In the genomic region with DNA sequence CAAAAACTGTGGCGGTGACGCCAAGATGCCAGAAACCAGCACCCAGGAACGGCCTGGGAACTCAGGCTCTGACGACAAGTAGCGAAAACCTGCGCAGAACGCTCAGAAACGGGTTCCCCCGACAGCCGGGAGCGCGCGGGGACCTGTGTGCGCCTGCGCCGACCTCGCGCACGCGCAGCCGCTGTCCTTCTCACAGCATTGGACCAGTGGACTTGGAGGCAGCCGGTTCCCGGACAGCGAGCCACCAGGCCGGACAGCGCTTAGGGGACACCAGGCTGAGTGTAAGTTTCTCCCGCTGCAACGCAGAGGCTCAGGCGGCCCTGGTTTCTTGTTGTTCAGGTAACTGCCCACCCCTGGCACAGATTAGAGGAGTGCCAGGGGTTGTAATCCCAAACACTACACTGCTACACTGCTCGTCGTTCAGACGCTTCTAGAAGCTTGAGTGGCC, we compare ENCODE assay signal across 8 mouse cellular contexts. TPM values are rescaled to one million over a fixed set of nuclear protein-coding genes. Genes with fewer than 3 reads are reported as not detected.
DNase-seq lines count a peak whose midpoint lies in the region; ATAC-seq and TF ChIP-seq lines count a peak whose summit lies in the region.

A gene (plus strand): TSS at position 167 of the 448 bp plus-strand sequence.

- peak within 1 kb of the TSS; percentile 72 for H3K4me2 ChIP-seq in heart, embryonic 12.5 days
- H3K4me2 ChIP-seq in liver, embryonic 12.5 days, result peak within 1 kb of the TSS; percentile 83
- peak within 1 kb of the TSS; percentile 71 for H3K4me2 ChIP-seq in stomach, embryonic 15.5 days

- peak; percentile 97 for DNase-seq in brain, embryonic 14.5 days (ENCODE audit: low read depth)
- DNase-seq in kidney, postnatal 10 days, result peak; percentile 93
- peak; percentile 74 to 78 for DNase-seq in natural killer cell, adult 2 months (ENCODE audit: low spot score in 2 of 2)

- H3K27ac ChIP-seq in heart, embryonic 12.5 days (ENCODE audit: poor library complexity, severe bottlenecking), result peak within 1 kb of the TSS; percentile 85
- peak within 1 kb of the TSS; percentile 80 for H3K27ac ChIP-seq in liver, embryonic 12.5 days
- peak within 1 kb of the TSS; percentile 88 for H3K27ac ChIP-seq in stomach, embryonic 15.5 days

- no peak for TF ChIP-seq CTCF in C2C12 (IDR thresholded peaks at IDR 0.05; ENCODE audit: control insufficient read depth, insufficient read depth, insufficient read length)
- no peak for TF ChIP-seq CTCF in brain, embryonic 14.5 days (IDR thresholded peaks at IDR 0.05; ENCODE audit: borderline replicate concordance, extremely low read depth, insufficient read depth, insufficient read length)

- H3K9ac ChIP-seq in heart, embryonic 12.5 days, result peak within 1 kb of the TSS; percentile 88
- peak within 1 kb of the TSS; percentile 65 for H3K9ac ChIP-seq in liver, embryonic 12.5 days
- H3K9ac ChIP-seq in stomach, embryonic 15.5 days, result peak within 1 kb of the TSS; percentile 69; the same call in 1 of the 2 replicates

- ATAC-seq in heart, embryonic 12.5 days (ENCODE audit: insufficient number of reproducible peaks, low FRiP score), result peak; percentile 86
- ATAC-seq in liver, embryonic 12.5 days, result peak; percentile 72
- ATAC-seq in stomach, embryonic 15.5 days (ENCODE audit: insufficient read depth, low FRiP score, low read depth), result peak; percentile 86

- H3K79me3 ChIP-seq in C2C12 (ENCODE audit: low read depth), result peaks cover 35% of the 10 kb centered on the region

- H3ac ChIP-seq in C2C12 (ENCODE audit: control insufficient read depth, insufficient read length, low read depth), result peak within 1 kb of the TSS; percentile 86

- H3K36me3 ChIP-seq in C2C12 (ENCODE audit: control insufficient read depth, insufficient read depth), result peaks cover 6% of the 10 kb centered on the region
- peaks cover 5% of the 10 kb centered on the region for H3K36me3 ChIP-seq in erythroblast, embryonic 14.5 days (ENCODE audit: control insufficient read depth)
- H3K36me3 ChIP-seq in heart, embryonic 12.5 days, result peaks cover 3% of the 10 kb centered on the region
- peaks cover 5% of the 10 kb centered on the region for H3K36me3 ChIP-seq in liver, embryonic 12.5 days
- H3K36me3 ChIP-seq in stomach, embryonic 15.5 days, result no peaks in the 10 kb centered on the region

- peaks cover 41% of the 10 kb centered on the region for H3K4me1 ChIP-seq in erythroblast, embryonic 14.5 days (ENCODE audit: control insufficient read depth)
- H3K4me1 ChIP-seq in heart, embryonic 12.5 days (replicated peaks), result peaks cover 30% of the 10 kb centered on the region
- peaks cover 44% of the 10 kb centered on the region for H3K4me1 ChIP-seq in liver, embryonic 12.5 days
- H3K4me1 ChIP-seq in stomach, embryonic 15.5 days, result 0 out of 2 replicates have a peak, but pooled peaks cover 11% of the 10 kb centered on the region

- H3K4me3 ChIP-seq in C2C12 (ENCODE audit: insufficient read depth, poor library complexity, severe bottlenecking), result peak within 1 kb of the TSS; percentile 59
- peak within 1 kb of the TSS; percentile 64 for H3K4me3 ChIP-seq in erythroblast, embryonic 14.5 days (replicated peaks)
- H3K4me3 ChIP-seq in heart, embryonic 12.5 days, result peak within 1 kb of the TSS; percentile 77
- H3K4me3 ChIP-seq in liver, embryonic 12.5 days, result peak within 1 kb of the TSS; percentile 66
- H3K4me3 ChIP-seq in stomach, embryonic 15.5 days (replicated peaks), result peak within 1 kb of the TSS; percentile 71

- 0% methylated on average over 32 of the region's 32 CpGs for WGBS in heart, embryonic 12.5 days
- under 1% methylated on average over 32 of the region's 32 CpGs for WGBS in liver, embryonic 12.5 days (ENCODE audit: insufficient replicate concordance)
- WGBS in stomach, embryonic 15.5 days, result under 1% methylated on average over 32 of the region's 32 CpGs

- H3K79me2 ChIP-seq in C2C12 (ENCODE audit: control insufficient read depth, insufficient read depth), result peaks cover 55% of the 10 kb centered on the region

- no peaks in the 10 kb centered on the region for H3K27me3 ChIP-seq in C2C12 (ENCODE audit: control insufficient read depth, insufficient read depth, insufficient read length)
- H3K27me3 ChIP-seq in erythroblast, embryonic 14.5 days (ENCODE audit: control insufficient read depth), result no peaks in the 10 kb centered on the region
- no peaks in the 10 kb centered on the region for H3K27me3 ChIP-seq in heart, embryonic 12.5 days (replicated peaks)
- H3K27me3 ChIP-seq in liver, embryonic 12.5 days (replicated peaks), result no peaks in the 10 kb centered on the region
- H3K27me3 ChIP-seq in stomach, embryonic 15.5 days (replicated peaks), result no peaks in the 10 kb centered on the region

- no peaks in the 10 kb centered on the region for H3K9me3 ChIP-seq in erythroblast, embryonic 14.5 days (ENCODE audit: control insufficient read depth, low read length)
- no peaks in the 10 kb centered on the region for H3K9me3 ChIP-seq in heart, embryonic 12.5 days (replicated peaks)
- no peaks in the 10 kb centered on the region for H3K9me3 ChIP-seq in liver, embryonic 12.5 days (replicated peaks)
- no peaks in the 10 kb centered on the region for H3K9me3 ChIP-seq in stomach, embryonic 15.5 days

- TF ChIP-seq POLR2A in brain, embryonic 14.5 days (IDR thresholded peaks at IDR 0.05; ENCODE audit: borderline replicate concordance, extremely low read depth, insufficient read depth, insufficient read length, poor library complexity, severe bottlenecking), result peak; percentile 48; the same call in 1 of the 2 replicates

TF ChIP-seq in C2C12, 6 proteins besides CTCF, POLR2A, EP300 and RAD21:
- TF ChIP-seq FOSL1 (IDR thresholded peaks at IDR 0.05; ENCODE audit: insufficient read depth, low read length, poor library complexity, severe bottlenecking) (no peak), CEBPB (IDR thresholded peaks at IDR 0.05; ENCODE audit: low read depth) (no peak), USF1 (IDR thresholded peaks at IDR 0.05; ENCODE audit: low read depth) (no peak), MYOG (IDR thresholded peaks at IDR 0.05; ENCODE audit: control insufficient read depth, extremely low read depth, insufficient read length) (no peak), MAX (IDR thresholded peaks at IDR 0.05) (no peak), MYOD1 (IDR thresholded peaks at IDR 0.05; ENCODE audit: control insufficient read depth, insufficient read length, low read depth) (no peak)

RNA-seq across cellular contexts. Expression of the gene that starts here (rescaled TPM):
- polyA plus RNA-seq in C2C12 (2012; fragmentation: generic; extraction: Trizol), result 37.2 TPM
- 39.6 and 41.8 TPM in 2 replicates for polyA plus RNA-seq in brain, embryonic 14.5 days (2012; rRNA removed)
- polyA plus RNA-seq in erythroblast, embryonic 14.5 days (2012), result 0.07 and 0.18 TPM in 2 replicates
- polyA plus RNA-seq in heart, embryonic 12.5 days (2016; fragmentation: Nextera tagmentation; extraction: Ambion mirVana), result 28.6 and 29.0 TPM in 2 replicates
- polyA plus RNA-seq in liver, embryonic 12.5 days (2016; fragmentation: Nextera tagmentation; extraction: Ambion mirVana), result 19.2 and 19.9 TPM in 2 replicates
- 73.5 and 98.1 TPM in 2 replicates for polyA plus RNA-seq in stomach, embryonic 15.5 days (2015; fragmentation: Nextera tagmentation; extraction: Ambion mirVana)

Comparison
In these comparisons a context has a peak if more than half of its experiments do, and no peak if none do; other contexts are left out.
1. Peak in every context shown above with its lines: DNase-seq, ATAC-seq, H3K4me3 ChIP-seq and H3K27ac ChIP-seq.
2. RNA of the gene that starts here (polyA plus RNA-seq): 73.5 to 98.1 TPM in stomach, embryonic 15.5 days, 39.6 to 41.8 TPM in brain, embryonic 14.5 days, 37.2 TPM in C2C12 (single experiment), 28.6 to 29.0 TPM in heart, embryonic 12.5 days and 19.2 to 19.9 TPM in liver, embryonic 12.5 days; 0.07 to 0.18 TPM in erythroblast, embryonic 14.5 days; every median in the first group is over 10 times any median in the second.